Mouse (Mus musculus) heart, postnatal 14 days (tissue): ENCODE measurements at regions not wholly inside any gene's neighbourhood (a gene's known extent, or its start where the extent isn't known, plus 50 kb on each side); places are given as distances from the start of the nearest gene placed in this dataset.
"Not testable (repeated sequence)": the region's sequence is repeated elsewhere in the genome, so short reads cannot be mapped to it uniquely, and the experiment has no call there.

Experiments used
- DNase-seq, 2 experiments: peaks; one replicate each; pipeline ENCODE4 v3.0.0; 2021 to 2022
- intact Hi-C: fragments of 180-260 bp; cut with DNase I; formaldehyde crosslinking; loops from one replicate; pipeline ENCODE4 v1.15.1; 2025

DNA sequence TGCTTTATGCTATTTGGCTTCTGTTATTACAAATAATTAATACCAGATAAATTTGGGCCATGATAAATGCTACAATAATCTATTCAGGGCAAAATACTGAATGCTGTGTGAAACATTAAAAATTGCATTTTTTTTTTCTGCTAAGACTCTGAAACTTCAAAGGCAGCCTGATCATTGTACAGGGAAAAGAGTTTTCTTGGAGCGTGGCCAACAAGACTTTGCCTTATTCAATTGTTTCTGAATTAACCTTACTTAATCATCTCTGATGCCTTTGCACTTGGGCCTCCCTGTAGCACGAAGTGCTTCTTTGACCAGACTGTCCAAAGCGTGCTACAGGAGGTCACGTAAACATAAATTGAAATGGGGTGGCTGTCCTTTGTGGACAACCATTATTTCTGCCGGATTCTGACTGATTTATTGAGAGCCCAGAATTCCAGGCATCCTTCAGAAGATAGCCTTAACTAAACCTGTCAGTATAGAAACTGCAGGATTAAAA is 69.9 kb upstream of the Slc1a3 start:
- DNase-seq, result no peak
- intact Hi-C loops, result no loop called here

DNA sequence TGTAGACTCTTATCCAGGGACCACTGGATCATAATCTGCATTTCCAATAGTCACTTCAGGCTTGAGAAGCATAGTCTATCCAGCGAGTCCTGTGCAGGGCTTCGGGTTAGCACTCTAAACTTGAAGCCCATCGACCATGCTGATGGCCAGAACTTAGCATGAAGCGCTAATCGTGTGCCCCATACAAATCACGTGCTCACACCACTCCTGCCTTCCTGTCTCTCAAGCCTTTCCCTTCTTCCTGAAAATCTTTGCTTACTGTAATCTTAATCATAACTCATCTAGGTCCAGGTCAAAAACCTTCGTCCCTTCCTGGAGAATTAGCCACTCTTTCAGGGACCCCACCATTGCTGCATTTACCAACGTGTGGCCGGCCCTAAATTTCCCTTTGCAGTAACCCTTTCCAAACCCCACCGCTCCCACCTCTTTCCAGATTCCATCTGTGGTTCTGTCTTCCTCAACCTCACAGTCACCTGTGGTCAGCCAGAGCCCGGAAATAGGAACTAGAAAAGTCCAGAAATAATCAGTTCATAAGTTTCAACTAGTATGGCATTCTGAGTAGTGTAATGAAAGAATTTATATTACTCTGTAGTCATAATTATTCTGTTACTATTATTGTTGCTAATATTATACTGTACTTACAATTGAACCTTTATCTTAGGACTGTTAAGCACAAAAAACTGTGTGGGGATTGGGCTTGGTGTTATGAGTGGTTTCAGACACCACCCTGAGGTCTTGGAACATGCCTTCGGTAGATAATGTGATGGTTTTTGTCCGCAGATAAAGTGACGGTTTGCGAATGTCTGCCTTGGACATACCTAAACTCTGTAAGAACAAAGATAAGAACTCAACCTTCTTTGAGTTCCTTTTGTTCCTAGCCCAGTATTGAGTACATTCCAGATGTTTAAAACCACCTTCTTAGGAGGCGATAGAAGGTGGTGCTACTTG is 57.3 kb upstream of the Slc1a3 start:
- no peak for DNase-seq
- intact Hi-C loops, result no loop called here

GRCm38 (mm10) chr15:8766208-8766607 is 55.6 kb upstream of the Slc1a3 start:
- intact Hi-C loops, DNase-seq: not testable (repeated sequence)

DNA sequence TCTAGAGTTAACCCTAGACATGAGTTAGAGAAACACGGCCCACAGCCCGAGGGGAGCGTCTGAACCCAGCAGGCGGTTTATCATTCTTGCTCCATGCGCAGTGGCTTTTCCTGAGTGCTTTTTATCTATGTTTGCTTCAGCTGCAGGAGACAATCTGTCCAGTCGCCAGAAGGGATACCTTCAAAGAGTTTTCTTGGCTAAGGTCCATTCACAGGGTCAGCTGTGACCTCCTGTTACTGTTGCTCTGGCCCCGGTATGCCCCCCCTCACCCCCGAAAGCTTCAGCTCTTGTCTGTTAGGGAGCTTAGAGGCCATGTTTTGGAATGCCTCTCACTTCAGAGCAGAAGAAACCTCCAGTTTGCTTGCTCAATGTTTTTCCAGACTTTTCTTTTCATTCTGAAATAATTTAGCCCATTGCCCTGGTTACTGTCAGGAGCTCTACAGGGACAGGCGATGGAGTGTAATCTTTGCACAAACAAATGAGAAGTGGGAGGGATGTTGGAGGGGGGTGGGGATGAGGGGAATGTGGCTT is 51.2 kb upstream of the Slc1a3 start:
- DNase-seq, result peak in 1 of 2 experiments; percentile 5
- intact Hi-C loops, result no loop called here

GRCm38 (mm10) chr15:8761132-8761531 is 50.6 kb upstream of the Slc1a3 start:
- intact Hi-C loops, result no loop called here
- DNase-seq, result no peak
